Mouse (Mus musculus): ENCODE results near the gene Gpr18.

DNA sequence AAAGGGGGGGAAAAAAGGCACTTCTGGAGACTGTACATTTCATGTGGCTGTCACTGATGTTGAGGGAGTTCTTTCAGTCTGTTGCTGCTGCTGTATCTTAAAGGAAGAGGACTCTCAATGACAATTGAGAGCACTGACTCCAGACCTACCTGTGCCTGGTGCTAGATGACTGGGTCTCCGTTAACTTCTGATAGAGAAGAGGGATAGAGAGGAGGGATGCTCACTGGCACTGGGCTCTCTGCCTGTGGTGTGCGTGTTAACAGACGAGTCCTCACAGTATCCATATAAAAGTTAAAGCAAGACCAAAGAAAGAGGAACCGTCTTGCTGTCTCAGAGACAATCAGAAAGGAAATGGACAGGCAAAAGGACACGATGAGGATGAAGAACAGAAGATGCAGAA, 40.7 kb upstream of the Gpr18 start:
- no peak for TF ChIP-seq CTCF (IDR thresholded peaks at IDR 0.05; ENCODE audit: low read depth)
- TF ChIP-seq EP300 (IDR thresholded peaks at IDR 0.05; ENCODE audit: low read depth): no peak

All from liver, postnatal 0 days (tissue).